Mouse (Mus musculus): ENCODE measurements around the gene Ccdc62.

Ccdc62 gene

GRCm38 (mm10) chr5:123979980-123980369 is 49.5 kb downstream of the Ccdc62 start:
- DNase-seq (ENCODE audit: low spot score), result no peak

GRCm38 (mm10) chr5:123980521-123981249 is 50.2 kb downstream of the Ccdc62 start:
- DNase-seq (ENCODE audit: low spot score), result no peak

DNA sequence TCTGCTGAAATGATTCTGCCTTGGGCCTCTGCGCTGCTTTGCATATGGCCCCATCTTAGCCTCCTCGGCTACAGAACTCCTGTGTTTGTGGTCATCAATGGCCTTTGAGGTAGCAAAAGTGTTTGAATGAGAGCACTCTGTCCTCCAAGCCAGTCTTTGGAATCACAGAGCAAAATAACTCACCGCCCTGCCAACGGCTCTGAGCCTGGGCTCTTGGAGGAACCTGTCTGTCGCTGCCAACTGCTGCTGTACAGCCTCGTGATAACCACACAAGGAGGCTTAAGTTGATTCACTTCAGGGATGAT is 50.7 kb downstream of the Ccdc62 start:
- DNase-seq (ENCODE audit: low spot score), result no peak

DNA sequence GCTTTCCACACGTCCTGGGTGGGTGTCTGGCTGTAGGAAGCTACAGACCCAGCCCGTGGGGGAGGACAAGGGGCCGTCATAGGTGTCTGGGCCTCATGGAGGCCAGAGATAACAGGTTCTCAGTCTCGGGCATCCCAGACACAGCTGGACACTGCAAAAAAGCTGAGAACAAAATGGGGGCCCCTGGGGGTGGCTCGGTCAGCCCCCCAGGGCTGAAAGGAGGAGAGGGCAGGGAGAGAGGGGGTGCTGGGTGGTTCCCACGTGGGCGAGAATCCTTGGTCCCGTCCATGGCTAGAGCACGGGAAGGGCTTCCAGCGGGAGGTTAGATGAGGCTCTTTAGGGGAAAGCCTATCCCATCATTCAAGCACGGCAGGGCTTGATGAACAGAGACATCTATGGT is 52.4 kb downstream of the Ccdc62 start:
- DNase-seq (ENCODE audit: low spot score), result no peak

- DNase-seq (ENCODE audit: low spot score), result no peak
Observed at GRCm38 (mm10) chr5:123985434-123985833, 55.0 kb downstream of the Ccdc62 start.

DNA sequence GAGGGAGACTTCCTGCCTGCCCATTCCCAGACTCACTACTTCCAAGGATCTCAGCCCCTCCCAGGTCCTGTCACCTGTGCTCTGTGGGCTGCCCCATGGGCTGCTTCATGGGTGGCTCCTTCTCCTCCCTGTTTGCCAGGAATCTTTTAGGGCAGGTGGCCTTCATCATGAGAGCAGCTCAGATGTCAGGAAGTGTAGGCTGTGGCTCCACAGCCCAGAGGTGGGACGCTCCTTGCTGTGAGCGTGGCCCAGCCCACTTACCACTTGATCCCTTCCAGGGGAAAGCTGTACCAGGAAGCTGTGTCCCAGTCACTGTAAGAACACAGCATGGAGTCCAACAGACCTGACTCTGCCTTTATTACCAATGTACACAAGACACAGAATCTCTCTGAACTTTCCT is 56.4 kb downstream of the Ccdc62 start:
- DNase-seq (ENCODE audit: low spot score), result no peak

DNA sequence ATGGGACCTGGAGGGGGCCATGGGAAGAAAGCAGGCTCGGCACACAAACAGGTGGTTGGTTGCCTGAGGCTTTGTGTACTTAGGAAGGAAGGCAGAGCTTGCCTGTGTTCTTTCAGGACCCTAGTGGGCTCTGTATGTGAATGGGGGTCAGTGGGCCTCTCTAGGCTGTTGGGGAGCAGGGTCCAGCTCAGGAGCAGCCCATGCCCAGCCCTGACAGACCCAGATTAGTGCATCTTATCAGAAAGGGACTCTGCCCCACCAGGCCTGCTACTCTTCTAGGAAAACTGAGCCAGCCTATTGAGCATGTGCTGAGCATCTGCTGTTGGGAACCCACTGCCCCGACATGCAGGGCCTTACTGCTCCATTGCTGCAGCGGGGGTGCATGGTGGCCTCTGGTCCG is 57.0 kb downstream of the Ccdc62 start:
- no peak for DNase-seq (ENCODE audit: low spot score)

DNA sequence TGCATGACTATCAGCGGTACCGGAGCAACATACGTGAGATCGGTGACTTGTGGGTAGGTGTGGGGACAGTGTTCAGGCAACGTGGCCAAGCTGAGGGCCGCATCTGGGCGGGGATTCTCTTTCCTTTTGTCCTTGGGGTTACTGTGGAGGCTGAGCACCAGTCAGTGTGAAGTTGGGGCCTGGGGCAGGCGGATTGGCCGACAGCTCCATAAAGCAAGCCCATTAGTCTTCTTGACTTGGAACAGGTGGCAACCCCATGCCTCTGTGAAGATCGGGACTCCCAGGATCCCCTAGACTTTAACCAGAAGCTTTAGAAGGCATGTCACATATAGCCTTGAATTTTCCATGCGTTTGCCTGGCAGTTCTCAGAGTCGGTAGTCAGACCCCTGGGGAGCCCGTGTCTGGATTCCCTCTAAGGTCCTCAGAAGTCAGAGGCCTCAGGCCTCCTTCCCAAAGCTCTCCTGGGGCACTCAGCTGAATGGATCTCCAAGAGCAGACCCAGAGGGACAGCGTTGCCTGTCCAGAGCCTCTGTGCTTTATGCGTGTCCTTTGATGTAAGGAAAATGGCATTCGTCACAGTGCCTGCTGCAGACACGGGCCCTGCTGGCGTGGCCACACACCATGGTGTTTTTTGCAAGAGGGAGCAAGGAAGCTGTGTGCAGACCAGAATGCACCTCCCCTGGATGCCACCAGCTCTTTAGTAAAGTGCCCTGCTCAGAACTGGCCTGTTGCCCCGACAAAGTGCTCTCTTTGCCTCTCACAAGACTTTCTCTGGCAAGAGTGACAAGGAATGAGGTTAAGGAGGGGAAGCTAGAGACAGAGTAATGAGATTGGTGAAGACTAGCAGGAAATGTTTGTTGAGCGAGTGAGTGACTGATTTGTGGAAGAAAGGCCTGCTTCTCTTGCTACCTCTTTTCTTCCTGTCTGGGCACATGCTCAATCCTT is 59.7 kb downstream of the Ccdc62 start:
- no peak for DNase-seq (ENCODE audit: low spot score)

- no peak for DNase-seq (ENCODE audit: low spot score)
Observed at GRCm38 (mm10) chr5:123991321-123991720, 60.8 kb downstream of the Ccdc62 start.

DNA sequence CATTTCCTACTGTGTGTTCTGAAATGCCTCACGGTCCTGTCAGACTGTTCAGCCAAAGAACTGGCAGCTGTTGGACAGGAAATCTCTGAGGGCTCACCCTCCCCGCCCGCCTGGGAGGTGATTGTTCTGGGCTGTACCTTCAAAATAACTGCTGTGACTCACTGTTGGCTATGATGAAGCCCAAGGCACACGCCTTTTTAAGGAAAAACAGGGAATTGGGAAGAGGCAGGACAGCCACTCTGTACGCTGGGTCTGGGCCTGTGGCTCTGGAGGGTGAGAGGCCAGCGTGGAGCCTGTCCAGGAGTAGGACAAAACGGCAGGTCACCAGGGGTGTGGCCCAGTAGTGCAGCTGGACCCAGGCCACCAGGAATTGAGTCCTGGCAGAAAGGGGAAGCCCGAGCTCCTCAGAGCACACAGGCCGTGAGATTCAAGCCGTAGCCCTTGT is 61.7 kb downstream of the Ccdc62 start:
- DNase-seq (ENCODE audit: low spot score), result peak; percentile 46

GRCm38 (mm10) chr5:123992794-123993193 is 62.3 kb downstream of the Ccdc62 start:
- DNase-seq (ENCODE audit: low spot score), result peak; percentile 80

DNA sequence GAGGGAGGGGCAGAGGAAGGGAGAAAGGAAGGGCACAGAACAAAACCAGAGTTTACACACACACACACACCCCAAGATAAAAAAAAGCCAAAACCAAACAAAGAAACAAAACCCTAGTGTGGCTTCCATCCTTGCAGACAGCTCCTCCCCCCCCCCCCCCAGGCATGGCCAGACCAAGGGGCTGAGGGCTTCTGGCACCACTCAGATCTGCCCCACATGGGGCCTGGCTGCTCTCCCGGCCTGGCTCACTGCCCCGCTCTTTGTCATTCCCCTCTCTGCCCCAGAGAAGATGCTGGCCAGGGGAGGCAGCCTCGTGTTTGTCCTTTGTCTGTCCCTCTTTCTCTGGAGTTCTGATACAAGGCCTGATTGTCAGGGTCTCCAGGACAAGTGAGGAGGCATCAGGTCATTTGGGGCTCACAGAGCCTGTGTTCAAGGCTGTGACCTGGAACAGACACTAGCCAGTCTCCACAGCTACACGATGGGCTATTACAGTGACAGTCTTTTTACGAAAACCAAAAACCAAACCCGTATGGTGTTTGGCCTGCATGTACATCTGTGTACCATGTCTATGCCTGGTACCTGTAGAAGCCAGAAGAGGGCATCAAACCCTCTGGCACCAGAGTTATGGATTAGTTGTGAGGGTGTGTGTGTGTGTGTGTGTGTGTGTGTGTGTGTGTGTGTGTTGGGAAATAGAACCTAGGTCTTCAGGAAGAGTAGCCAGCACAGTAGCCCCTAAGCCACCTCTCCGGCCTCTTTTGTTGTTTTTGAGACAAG is 63.0 kb downstream of the Ccdc62 start:
- DNase-seq (ENCODE audit: low spot score), result no peak

DNA sequence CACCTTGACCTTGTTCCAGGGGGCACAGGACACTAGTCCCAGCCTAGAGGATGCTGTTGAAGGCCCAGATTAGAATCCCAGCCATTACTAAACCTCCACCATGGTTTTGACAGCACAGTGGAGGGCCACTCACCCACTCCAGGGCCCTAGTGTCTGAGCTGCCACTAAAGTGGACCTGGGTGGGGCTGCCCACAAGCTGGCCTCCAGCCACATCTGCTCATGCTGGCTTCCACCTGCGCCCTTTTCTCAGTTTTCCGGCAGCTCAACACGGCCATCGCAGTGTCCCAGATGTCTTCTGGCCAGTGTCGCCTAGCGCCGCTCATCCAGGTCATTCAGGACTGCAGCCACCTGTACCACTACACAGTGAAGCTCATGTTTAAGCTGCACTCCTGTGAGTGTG is 64.0 kb downstream of the Ccdc62 start:
- DNase-seq (ENCODE audit: low spot score), result no peak

- DNase-seq (ENCODE audit: low spot score), result no peak
Observed at GRCm38 (mm10) chr5:123995388-123995787, 64.9 kb downstream of the Ccdc62 start.

DNA sequence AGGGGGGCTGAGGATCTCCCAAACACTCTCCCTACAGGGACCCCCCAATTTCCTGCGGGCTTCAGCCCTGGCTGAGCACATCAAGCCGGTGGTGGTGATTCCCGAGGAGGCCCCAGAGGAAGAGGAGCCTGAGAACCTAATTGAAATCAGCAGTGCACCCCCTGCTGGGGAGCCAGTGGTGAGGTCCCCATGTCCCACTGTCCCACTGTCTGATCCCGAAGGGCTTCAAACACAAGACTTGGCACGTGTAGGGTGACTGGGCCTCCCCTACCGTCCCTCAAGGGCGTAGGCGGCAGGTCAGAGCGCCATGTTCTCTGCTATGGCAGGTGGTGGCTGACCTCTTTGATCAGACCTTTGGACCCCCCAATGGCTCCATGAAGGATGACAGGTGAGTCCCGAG is 65.7 kb downstream of the Ccdc62 start:
- no peak for DNase-seq (ENCODE audit: low spot score)

DNA sequence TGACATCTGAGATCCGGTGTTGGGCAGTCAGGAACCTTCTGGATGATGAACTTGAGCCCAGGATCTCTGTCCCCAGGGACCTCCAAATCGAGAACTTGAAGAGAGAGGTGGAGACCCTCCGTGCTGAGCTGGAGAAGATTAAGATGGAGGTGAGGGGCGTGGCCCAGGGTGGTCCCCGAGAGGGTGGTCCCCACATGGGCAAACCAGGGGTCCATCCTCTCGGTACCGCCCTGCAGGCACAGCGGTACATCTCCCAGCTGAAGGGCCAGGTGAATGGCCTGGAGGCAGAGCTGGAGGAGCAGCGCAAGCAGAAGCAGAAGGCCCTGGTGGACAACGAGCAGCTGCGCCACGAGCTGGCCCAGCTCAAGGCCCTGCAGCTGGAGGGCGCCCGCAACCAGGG is 66.2 kb downstream of the Ccdc62 start:
- DNase-seq (ENCODE audit: low spot score), result no peak

GRCm38 (mm10) chr5:123997211-123997751 is 66.8 kb downstream of the Ccdc62 start:
- no peak for DNase-seq (ENCODE audit: low spot score)

- no peak for DNase-seq (ENCODE audit: low spot score)
Observed at GRCm38 (mm10) chr5:123997811-123998210, 67.3 kb downstream of the Ccdc62 start.

DNA sequence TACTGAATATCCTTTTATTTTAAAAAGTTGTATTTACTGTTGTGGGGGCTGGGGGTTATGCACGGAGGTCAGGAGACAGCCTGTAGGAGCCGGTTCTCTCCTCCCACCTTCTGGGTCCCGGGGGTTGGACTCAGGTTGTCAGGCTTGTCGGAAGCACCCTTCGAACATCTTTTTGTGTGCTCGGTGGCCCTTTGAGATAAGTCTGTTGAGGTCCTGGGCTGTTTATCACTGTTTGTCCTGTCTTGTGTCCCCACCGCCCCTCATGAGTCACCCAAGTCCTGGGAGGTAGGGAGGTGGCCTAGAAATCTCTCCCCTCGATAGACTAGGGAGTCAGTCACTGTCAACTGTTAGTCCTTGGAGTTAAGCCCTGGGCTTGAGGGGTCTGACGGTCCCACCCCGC is 67.9 kb downstream of the Ccdc62 start:
- DNase-seq (ENCODE audit: low spot score), result no peak

DNA sequence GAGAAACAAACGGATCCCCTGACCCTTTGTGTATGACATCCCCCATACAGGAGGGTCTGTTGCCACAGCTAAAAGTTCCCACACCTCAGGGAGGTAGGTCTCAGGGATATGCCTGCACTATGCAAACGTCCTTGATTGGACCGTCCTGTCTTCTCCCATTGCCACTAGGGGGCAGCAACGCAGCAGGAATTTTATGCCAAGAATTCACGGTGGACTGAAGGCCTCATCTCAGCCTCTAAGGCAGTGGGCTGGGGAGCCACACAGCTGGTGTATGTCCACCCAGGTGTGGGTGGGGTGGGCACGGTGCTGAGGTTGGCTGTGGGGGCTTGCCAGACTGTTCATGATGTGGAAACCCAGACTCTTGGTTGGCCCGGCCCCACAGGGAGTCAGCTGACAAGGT is 70.3 kb downstream of the Ccdc62 start:
- peak; percentile 87 for DNase-seq (ENCODE audit: low spot score)

DNA sequence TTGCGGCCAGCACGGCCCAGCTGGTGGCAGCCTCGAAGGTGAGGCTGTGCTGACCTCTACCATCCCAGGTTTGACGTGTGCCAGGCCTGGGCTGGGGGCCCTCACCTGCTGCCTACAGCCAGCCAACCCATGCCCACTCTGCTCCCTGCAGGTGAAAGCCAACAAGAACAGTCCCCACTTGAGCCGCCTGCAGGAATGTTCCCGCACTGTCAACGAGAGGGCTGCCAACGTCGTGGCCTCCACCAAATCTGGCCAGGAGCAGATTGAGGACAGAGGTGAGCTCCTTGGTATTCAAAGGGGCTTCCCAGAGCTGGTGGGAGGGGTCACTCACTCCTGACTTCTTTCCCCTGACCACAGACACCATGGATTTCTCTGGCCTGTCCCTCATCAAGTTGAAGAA is 70.8 kb downstream of the Ccdc62 start:
- no peak for DNase-seq (ENCODE audit: low spot score)

DNA sequence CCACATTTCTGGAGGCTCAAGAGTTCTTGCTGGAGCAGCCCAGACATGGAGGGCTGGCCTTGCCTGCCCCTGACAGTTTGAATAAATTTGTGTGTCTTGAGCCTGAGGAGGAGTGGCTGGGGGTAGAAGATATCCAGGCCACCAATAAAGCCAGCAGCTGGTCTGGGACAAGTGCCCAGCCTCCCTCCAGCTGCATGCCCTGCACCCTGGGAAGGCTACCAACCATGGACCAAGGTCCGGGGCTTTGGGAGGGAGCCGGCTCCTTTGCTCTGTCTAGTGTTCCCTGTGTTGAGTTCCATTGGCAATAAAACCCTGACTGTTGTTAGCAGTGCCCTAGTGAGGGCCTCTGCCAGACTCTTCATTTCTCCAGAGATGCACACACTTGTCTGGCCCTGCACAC is 72.4 kb downstream of the Ccdc62 start:
- no peak for DNase-seq (ENCODE audit: low spot score)
